Mouse (Mus musculus) liver, embryonic 18 days (tissue): ENCODE results near the gene Tph2. TPM values are rescaled to one million over a fixed set of nuclear protein-coding genes. Genes with fewer than 3 reads are reported as not detected.

ENCODE experiments used
- polyA plus RNA-seq: library from polyadenylated mRNA; depleted of rRNA; stranded (reverse); fragments of >200 nt; gene quantifications from 2 replicates; pipeline ENCODE4 v1.2.3, GENCODE M21; 2012; rRNA removed

Gene Tph2
- not detected in 2 replicates for polyA plus RNA-seq

GRCm38 (mm10) chr10:115184697-115185096 is at the start of gene Tph2:
Gene Tph2 (minus strand): TSS chr10:115185022.

Other genes with a start within 250 kb of the Tph2 start
- gene Tbc1d15, start 66.4 kb upstream of the Tph2 start, polyA plus RNA-seq, result 15.1 and 18.2 TPM in 2 replicates
- gene Rab21, start 130.6 kb upstream of the Tph2 start, polyA plus RNA-seq, result 9.3 and 10.0 TPM in 2 replicates
- gene Tmem19, start 177.5 kb upstream of the Tph2 start, polyA plus RNA-seq, result 6.8 and 7.6 TPM in 2 replicates
- gene Thap2, start 199.4 kb upstream of the Tph2 start, polyA plus RNA-seq, result 2.8 and 3.2 TPM in 2 replicates
- 31.6 and 41.8 TPM in 2 replicates for gene Zfc3h1, start 199.9 kb upstream of the Tph2 start, polyA plus RNA-seq